Mouse (Mus musculus) stomach, postnatal 0 days (tissue): ENCODE results near the gene Slit3.

Experiments
- CTCF ChIP-seq: IDR thresholded peaks from 2 replicates; pipeline ENCODE4 v1.5.1; 2016; ENCODE audit warnings: antibody characterized with exemption, low read depth, mild to moderate bottlenecking, moderate library complexity
- EP300 ChIP-seq: optimal IDR thresholded peaks from 2 replicates; pipeline ENCODE3; 2016; ENCODE audit warnings: antibody characterized with exemption

GRCm38 (mm10) chr11:35088136-35088535 lies 32.9 kb upstream of the Slit3 start:
- TF ChIP-seq CTCF (no peak), EP300 (no peak)
